Mouse (Mus musculus) erythroid progenitor cell, adult 5-6 weeks (primary cell): ENCODE results near the gene Exo5. TPM values are rescaled to one million over a fixed set of nuclear protein-coding genes. Genes with fewer than 3 reads are reported as not detected.

ENCODE experiments used
- ATAC-seq: replicated peaks from 2 replicates; pipeline ENCODE4 v1.8.0; 2016; ENCODE audit warnings: moderate number of reproducible peaks, mild to moderate bottlenecking, moderate TSS enrichment, inconsistent platforms; ENCODE audit not compliant: poor library complexity, low FRiP score, severe bottlenecking
- total RNA-seq, 2 experiments: library from RNA; stranded (forward) in 1 of 2; stranded (reverse) in 1 of 2; fragments of 150-400 nt in 1 of 2; fragments of 186-747, 209-891 nt in 1 of 2; gene quantifications; 2 replicates each; pipeline versions ENCODE4 v1.2.3 to v1.2.4; 2015 to 2017; ENCODE audit warnings: low replicate concordance in 2 of 2

Gene Exo5
- total RNA-seq, 2 experiments from 2014 or later, result 4.2 to 10.1 TPM

DNA sequence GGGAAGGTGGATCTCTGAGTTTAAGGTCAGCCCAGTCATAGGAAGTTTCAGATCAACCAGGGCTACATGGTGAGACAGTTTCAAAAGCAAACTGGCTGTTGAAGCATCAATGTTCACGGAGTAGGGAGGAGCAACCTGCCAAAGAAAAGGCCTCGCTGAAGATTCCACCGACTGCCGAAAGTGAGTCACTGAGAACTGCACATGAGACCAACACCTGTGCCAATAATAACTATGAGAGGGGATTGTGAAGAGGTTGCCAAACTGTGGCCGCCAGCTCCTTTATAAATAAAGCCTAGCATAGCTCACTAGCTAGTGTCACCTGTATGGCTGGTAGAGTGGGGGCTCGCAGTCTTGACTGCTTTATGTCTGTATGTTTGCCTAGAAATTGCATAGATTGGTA is 13.7 kb downstream of the Exo5 start:
- ATAC-seq, result no peak

DNA sequence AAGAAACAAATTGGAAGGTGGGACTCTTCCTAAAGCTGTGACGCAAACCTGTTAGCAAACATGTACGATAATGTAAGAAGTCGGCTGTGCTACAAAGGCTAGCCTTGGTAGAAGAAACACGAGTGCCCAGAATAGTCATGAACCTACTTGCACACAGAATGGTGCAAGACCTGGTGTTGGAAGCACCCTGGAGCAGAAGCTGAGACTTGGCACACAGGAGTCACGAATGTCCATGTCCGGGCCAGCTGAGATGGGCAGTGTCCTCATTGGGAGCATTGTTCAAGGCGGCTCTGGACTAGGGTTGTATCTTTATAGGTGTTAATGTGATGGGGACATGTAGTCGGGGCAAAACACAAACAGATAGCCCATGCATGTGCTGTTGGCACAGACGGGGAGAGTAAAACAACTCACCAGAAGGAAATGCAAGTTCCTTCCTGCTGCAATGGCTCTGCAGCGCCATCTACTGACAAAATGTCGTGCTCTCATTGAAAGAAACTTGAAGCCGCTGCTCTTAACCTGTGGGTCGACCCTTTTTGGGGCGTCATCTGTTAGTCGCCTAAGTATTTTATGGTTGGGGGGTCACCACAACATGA is 15.2 kb downstream of the Exo5 start:
- peak; percentile 54; the same call in 1 of the 2 replicates for ATAC-seq

DNA sequence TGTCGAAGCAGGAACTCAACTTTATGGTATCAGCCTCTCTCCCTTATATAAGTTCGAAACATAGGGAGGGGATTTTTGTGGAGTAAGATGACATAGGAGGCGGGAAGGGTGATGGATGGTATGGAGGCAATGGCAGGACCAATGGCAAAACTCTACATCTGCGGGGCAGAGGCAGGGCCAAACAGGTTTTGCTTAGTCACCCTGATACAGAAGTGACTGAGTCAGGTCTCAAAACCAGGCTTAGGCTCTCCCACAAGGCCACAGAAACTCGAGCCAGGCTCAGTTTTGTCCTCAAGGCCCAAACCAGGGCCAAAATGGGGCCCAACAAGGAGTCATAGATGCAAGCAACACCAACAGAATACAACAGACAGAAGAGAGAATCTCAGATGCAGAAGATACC is 19.2 kb downstream of the Exo5 start:
- ATAC-seq, result no peak

DNA sequence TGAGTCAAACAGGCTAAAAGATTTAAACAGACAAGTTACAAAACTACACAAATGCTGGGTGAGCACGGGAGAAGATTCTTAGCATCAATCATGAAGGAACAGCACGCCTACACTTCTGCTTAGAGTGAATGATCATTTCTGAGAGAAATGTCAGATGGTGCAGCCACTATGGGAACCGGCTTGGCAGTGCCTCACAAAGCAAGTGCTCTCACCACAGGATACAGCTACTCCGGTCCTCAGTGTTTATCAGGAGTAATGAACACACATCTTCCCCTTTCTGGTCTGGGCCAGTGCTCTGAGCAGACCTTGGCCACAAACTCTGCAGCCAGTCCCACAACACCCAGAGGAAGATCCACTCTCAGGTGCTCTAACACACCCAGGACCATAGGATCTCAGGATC is 20.3 kb downstream of the Exo5 start:
- no peak for ATAC-seq

DNA sequence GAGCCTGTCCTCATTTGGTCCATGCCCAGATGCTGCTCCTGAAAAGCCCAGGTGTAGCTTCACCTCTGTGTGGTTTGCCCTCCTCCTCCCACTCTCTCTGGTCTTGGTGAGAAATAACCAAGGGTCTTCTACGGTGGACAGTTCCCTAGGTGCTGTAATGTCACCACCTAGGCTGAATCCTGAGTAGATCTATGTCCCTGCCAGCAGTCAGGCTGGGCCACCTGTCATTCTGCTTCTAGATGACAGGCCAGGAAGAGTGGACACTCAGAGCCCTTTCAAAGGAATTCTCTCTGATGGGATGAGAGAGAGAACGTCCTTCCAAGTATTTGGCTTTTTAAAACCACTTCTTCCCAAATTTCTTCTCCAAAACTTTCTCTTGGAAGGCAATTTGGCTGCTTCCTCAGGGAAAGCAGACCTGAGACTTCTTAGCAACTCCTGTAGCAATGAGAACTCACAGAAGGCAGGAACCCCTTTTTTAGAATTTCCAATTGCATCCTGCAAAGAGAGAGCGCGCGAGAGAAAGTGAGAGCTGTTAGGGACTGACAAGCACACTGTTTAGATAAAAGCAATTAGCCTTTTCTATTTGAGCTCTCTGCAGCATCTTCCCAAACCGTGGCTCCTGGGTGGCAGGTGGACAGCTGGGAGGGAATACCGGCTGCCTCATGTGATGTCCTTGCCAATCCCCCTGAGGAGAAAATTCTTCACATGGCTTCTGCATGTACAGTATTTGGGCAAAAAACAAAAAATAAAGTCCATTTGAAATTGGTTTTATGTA is 28.8 kb downstream of the Exo5 start:
- ATAC-seq, result no peak

DNA sequence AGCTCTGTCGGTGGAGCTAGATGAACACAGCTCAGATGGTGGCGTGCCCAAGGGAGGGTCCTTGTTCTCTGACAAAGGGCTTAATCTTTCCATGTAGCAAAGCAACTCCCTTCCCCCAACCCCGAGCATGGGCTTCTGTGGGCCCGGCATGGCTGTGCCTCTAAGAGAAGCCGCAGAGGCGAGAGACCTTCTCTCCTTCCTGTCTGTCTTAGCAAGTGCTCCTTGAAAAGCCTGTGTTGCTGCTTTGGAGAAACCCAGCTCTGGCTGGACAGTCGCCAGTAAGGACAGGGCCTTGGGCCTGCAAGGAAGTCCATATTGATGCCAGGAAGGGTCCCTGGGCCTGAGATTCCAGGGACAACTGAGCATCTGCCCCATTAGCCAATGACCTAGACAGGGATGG is 29.6 kb downstream of the Exo5 start:
- no peak for ATAC-seq

DNA sequence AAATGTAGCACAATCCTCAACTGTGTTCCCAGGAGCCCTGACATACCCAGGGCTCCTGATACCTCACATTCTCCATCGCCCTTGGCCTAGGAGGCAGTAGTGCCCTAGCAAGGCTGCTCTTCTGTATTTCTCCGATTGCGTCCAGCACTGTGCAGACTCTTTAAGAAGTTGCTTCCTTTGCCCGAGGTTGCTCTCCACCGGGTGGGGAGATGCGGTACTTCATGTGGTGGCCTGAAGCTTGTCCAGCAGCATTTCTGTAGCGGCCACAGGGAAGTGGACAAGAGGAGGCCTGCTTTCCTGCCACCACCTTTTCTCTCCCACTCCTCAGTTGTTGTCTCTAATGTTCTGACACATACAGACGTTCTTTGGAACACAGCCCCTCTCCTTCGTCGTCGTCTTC is 30.2 kb downstream of the Exo5 start:
- ATAC-seq, result no peak

DNA sequence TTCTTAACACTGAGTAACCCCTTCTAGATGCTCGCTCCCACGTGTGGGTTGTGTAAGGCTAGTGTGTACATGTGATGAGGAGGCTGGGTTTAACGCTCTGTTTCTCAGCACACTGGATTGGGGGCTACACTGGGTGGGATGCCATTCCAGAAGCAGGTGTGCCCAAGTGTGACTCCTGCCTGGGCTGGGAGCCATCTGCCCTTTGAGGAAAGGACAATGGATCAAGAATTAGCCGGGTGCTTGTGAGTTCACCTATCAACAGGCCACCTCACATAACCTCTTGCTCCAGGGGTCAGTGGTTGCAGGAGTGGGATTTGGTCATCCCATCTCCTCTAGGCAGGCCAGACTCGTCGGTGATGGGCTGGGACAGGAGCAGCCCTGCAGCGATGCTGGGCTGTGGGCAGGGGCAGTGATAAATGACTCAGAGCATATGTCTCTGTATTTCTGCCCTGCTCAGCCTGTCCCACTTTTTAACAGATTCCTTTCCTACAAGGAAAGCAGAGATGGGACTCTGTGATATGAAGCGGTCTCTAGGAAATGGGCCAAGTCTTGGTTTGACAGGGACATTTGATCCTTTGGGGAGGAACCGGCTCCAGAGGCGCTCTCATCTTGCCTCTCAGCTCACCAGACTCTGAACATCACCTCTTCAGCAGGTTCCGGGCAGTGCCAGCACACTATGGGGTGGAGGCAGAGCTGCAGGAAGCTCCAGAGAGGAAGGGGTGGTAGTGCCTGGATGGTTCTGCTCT is 31.0 kb downstream of the Exo5 start:
- ATAC-seq, result no peak

DNA sequence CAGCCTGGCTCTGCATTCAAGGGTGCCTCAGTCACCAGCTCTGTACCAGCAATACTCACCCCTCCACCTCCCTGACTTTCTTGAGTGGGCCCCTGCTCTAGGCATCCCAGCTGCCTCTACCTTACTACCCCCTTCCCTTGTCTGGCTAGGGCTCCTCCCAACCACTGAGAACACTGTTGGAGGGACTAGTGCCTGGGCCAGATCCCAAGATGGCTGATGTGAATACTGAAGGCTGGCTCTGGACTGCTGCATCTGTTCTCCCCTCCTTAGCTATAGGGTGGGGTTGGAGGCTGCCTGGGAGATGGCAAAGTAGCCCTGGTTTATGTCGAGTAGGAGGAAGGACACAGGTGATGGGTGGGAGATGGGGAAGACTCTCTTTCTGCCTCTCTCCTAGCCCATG is 32.3 kb downstream of the Exo5 start:
- no peak for ATAC-seq

DNA sequence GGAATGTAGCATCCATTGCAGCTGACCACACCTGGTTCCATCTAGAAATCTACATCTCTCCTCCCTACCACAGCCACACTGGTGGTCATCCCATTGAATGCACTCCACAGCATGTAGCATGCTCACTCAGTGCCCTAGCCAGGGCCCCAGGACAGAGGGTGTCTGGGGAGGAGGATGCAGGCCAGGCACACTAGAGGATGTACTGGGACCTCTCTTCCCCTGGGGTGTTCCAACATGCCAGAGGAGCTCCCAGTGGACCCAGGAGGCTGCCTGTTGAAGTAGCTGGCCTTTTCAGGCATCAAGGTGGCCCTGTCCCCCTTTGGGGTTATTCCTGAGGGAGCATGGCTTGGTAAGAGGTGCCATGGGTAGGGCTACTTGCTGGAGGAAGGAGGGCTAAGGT is 32.9 kb downstream of the Exo5 start:
- ATAC-seq, result no peak

DNA sequence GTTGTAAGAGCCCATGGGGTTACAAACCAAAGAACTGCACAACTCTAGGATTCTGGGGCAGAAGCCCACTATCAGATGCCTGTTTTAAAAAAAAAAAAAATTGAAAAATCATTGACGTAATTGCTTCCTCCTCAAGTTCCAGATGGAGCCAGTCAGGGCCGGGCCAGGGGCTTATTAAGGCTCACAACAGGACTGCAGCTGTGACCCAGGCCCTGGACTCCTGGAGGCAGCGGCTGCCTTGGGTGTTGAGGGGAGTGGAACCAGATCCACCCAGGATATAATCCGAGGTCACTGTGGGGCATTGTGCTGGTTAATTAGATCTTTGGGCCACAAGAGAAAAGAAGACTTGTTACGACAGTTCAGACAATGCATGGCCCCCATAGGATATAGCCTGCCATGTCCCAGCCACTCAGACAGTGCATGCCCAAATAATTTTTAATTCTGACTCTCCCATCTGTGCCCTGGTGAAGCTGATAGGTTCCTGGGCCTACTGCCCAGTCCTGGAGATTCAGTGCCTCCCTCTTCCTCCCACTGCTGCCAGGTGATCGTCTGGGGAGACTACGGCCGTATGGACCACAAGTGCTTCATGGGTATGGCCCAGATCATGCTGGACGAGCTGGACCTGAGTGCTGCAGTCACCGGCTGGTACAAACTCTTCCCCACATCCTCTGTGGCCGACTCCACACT is 33.9 kb downstream of the Exo5 start:
- no peak for ATAC-seq

DNA sequence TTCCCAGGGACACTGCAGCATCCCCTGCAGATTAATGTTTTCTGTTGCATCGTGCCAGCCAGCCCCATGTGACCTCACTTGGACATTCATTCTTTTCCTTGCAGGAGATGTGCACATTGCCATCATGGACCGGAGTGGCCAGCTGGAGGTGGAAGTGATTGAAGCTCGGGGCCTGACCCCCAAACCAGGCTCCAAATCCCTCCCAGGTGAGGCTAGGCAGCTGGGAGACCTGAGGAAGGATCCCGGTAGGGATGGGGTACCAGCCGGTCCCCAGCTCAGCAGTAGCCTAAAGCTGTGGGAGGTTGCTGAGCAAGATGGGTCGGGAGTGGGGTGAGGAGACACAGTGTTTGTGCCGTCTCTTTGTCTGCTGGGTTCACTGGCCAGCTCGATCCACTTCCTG is 35.9 kb downstream of the Exo5 start:
- ATAC-seq, result no peak

DNA sequence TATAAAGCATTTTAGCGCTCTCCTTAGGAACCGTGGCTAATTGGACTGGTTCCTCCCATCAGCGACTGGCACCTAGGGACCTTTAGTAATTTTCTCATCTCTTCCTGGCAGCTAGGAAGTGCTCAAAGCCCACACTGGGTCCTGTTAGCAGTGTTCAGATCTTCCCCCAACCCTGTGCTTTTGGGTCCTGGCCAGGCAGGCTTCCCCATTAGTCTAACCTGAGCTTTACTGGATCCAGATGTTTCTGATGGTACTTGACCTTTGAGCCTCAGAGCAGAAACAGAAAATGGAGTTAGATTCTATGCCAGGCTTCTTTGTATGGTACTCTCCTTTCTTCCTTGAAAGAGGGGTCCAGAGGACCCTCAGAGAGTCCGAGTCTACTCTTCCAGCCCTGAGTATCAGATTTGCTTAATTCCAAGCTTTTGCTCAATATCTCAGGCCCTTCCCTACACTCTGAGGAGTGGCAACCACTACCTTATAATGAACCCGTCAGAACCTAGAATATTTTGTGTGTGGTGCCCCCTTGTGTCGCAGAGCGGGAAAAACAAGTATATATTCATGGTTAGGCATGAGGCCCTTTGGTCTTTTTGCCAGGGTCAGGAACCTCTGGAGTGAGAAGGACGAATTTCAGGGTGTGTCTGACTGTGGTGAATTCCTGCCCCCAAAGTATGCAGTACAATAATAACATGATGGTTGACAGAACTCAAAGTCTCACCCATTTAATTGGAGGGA is 37.3 kb downstream of the Exo5 start:
- no peak for ATAC-seq

DNA sequence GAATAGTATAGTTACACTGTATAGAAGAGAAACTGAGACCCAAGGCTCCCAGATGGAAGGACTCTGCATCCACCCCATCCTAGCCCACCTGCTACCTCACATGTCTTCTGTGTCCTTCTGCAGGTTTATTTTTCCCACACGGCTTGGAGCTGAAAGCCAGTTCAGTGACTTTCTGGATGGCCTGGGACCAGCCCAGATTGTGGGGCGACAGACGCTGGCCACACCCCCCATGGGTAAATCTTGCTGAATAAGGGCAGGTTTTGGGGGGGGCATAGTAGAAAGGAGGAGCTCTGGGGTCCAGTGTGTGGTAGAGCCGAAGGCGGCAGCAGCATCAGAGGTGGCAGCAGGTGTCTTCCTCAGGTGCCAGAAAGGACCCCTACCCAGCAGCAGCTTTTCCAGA is 38.0 kb downstream of the Exo5 start:
- no peak for ATAC-seq

DNA sequence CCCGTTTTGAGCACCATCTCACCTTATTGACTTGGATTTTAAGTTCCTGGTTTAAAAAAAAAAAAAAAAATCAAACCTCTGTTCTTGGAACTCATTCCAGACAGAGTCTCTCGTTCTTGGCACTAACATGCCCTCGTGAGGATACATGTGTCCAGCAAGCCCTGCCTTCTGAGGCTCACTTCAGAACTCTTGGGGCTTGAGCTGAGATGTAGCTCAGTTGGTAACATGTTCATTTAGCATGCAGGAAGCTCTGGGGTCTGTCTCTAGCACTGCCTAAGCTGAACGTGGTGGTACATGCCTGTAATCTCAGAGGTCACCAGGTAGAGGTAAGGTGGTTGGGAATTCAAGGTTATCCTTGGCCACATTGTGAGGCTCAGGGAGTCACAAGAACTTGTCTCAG is 38.7 kb downstream of the Exo5 start:
- ATAC-seq, result no peak

DNA sequence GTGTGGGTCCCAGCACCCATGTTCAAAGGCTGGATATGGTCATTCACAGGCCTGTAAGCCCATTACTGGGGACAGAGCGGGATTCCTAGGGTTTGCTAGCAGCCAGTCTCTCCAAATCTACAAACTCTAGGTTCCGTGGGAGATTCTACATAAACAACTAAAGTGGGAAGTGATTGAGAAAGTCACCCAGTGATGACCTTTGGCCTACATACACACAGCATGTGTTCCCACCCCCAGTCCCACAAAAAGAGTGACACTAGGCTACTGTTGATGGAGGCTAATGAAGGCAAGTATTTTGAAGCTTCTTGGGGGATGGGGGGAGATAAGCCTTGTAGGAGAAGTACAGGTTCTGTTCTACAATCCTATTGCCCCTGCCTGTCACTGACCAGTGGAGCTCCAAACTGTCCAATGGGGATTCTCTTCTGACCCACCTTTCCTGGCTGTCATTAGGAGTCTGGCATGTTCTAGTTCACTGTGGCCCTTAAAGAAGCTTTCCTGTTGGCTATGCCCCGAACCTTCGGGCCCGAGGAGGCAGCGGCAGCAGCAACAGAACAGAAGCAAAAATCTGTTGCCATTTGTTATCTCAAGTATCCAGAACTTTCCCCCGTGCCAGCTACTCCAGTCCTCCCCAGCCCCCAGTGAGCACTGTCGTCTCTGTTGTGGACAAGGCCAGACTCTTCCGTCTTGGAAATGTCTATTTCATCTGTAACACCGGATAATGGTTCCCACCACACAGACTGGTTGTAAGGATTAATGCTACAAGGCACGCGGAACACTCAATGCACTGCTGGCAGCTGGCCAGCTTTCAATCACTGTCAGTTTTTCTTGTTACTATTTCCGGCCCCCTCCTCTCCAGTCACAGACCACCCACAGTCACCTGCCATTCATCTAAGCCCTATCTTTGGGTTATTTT is 39.4 kb downstream of the Exo5 start:
- no peak for ATAC-seq

DNA sequence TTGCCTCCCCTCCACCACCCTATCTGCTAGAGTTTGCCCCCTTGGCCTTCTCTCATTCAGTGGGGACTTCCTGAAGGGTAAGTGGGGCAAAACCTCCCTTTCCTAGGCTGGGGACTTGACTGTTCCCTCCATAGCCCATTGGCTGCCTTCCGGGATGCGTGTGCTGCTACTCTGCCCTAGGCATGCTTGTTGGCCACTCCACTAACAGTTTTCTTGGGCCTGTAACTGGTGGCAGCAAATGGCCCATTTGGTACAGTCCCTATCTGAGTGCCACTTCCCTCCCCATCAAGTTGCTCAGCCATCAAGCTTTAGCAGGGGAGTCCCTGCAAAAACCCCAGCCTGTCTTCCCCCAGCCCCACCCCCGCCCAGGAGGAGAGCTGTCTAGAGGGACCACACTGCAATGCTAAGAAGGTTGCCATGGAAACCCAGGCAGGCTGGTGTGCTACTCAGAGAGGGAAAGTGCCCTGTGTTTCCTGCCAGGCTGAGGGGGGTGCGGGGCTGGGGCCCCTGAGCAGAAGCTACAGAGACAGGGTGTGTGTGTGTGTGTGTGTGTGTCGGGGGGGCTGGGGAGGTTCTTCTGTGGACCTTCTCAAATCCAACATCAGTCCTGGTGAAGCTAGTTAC is 42.7 kb downstream of the Exo5 start:
- ATAC-seq, result no peak

DNA sequence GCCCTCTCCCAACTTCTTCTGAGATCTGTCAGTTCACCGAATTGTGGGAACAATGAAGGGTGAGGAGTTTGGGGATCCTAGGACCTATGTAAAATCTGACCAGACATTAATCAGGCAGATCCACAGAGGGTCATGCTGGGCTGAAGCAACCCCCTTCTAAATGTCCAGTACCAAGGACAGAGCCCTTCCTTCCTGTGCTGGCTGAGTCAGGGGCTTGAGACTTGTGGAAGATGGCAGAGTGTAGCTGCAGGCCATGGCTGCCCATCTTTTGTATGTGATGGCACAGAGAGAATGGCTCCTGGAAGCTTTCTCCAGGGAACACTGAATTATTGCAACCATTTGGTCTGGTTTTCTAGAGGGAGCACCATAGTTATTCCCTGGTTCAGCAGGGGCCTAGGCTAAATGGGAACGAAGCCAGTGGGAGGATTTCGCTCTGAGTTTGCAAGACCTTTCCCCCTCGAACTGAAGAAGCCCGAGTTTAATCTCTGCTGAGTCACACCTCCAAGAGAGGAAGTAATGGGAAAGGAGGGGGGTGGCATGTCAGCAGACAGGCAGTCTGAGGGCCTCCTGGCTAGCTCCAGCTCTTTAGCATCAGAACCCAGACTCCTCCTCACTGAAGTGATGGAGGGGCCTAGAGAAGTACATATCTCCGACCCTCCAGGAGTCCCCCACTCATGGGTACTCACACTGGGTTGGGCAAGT is 43.9 kb downstream of the Exo5 start:
- no peak for ATAC-seq
